Comparison of ENCODE assay signal across 27 mouse cellular contexts in genomic region chr4:107853836-107854235, GRCm38 (mm10). TPM values are rescaled to one million over a fixed set of nuclear protein-coding genes. Genes with fewer than 3 reads are reported as not detected.
DNase-seq lines count a peak whose midpoint lies in the region; ATAC-seq lines count a peak whose summit lies in the region.
"Had no signal": no experiment of that assay in that cellular context is flagged by ENCODE, and none has a peak within 500 bp of the region (broad histone marks: within the 10 kb centered on the region; RNA-seq: fewer than 3 reads in every experiment).

No protein-coding gene starts in this region.

- H3K36me3 ChIP-seq in kidney, embryonic 16.5 days (ENCODE audit: insufficient read depth, low read length), result no peaks in the 10 kb centered on the region
- H3K36me3 ChIP-seq: heart, embryonic 12.5 days; heart, embryonic 15.5 days had no signal

- WGBS in kidney, embryonic 16.5 days, result 92% methylated on average over 7 of the region's 7 CpGs

- no peaks in the 10 kb centered on the region for H3K9me3 ChIP-seq in kidney, embryonic 16.5 days (ENCODE audit: low read length)
- H3K9me3 ChIP-seq: embryonic facial prominence, embryonic 15.5 days; heart, embryonic 12.5 days; heart, embryonic 15.5 days; hindbrain, embryonic 10.5 days; hindbrain, embryonic 13.5 days had no signal

- H3K9ac ChIP-seq in kidney, embryonic 16.5 days (replicated peaks; ENCODE audit: low read length), result no peak overlapping the region
- H3K9ac ChIP-seq: embryonic facial prominence, embryonic 15.5 days; forebrain, postnatal 0 days; heart, embryonic 12.5 days; heart, embryonic 15.5 days; hindbrain, embryonic 13.5 days had no signal

- H3K4me2 ChIP-seq in kidney, embryonic 16.5 days (replicated peaks; ENCODE audit: low read depth, low read length), result no peak overlapping the region
- H3K4me2 ChIP-seq: embryonic facial prominence, embryonic 15.5 days; heart, embryonic 12.5 days; heart, embryonic 15.5 days; hindbrain, embryonic 13.5 days had no signal

- no peak overlapping the region for H3K27ac ChIP-seq in kidney, embryonic 16.5 days (ENCODE audit: low read length)
- H3K27ac ChIP-seq: embryonic facial prominence, embryonic 15.5 days; gastrocnemius, adult 2 months; heart, embryonic 15.5 days; hindbrain, embryonic 10.5 days; hindbrain, embryonic 13.5 days had no signal

- H3K27me3 ChIP-seq in kidney, embryonic 16.5 days (ENCODE audit: insufficient read depth, low read length), result no peaks in the 10 kb centered on the region
- H3K27me3 ChIP-seq: embryonic facial prominence, embryonic 15.5 days; heart, embryonic 15.5 days; hindbrain, embryonic 13.5 days had no signal

- ATAC-seq in kidney, embryonic 16.5 days (ENCODE audit: low FRiP score, low TSS enrichment), result no peak
- ATAC-seq: activated CD4-positive, CD25-positive, alpha-beta regulatory T cell, adult 4 months; CD4-positive, CD25-positive, alpha-beta regulatory T cell, adult 4 months; forebrain, embryonic 14.5 days; forebrain, postnatal 0 days; hindbrain, embryonic 16.5 days had no signal

- DNase-seq in kidney, adult 18-20 months, result peak; percentile 32
- peak; percentile 33 for DNase-seq in kidney, postnatal 14 days
- no peak for DNase-seq in kidney, postnatal 4 days
- DNase-seq in kidney, postnatal 25 days, result peak; percentile 30 to 70
- no peak for DNase-seq in heart, adult 8-10 months (ENCODE audit: low spot score)
- DNase-seq: adrenal gland, adult 8-10 months; adrenal gland, postnatal 25 days; cerebellum, adult 11-12 months; cerebellum, adult 8-10 months; cerebellum, postnatal 36 days; embryo, embryonic 11 days; forebrain, postnatal 0 days; gastrocnemius, adult 2 months; gastrocnemius, postnatal 14 days; heart, adult 11 months; heart, postnatal 10 days; heart, postnatal 36 days had no signal

- H3K4me1 ChIP-seq in kidney, embryonic 16.5 days (ENCODE audit: insufficient read depth, low read length), result no peaks in the 10 kb centered on the region
- H3K4me1 ChIP-seq: embryonic facial prominence, embryonic 15.5 days; heart, embryonic 12.5 days; heart, embryonic 15.5 days; hindbrain, embryonic 10.5 days; hindbrain, embryonic 13.5 days had no signal

- H3K4me3 ChIP-seq in kidney, embryonic 16.5 days (ENCODE audit: low read length), result no peak overlapping the region
- H3K4me3 ChIP-seq: embryonic facial prominence, embryonic 15.5 days; gastrocnemius, adult 2 months; heart, embryonic 12.5 days; heart, embryonic 15.5 days; hindbrain, embryonic 10.5 days; hindbrain, embryonic 13.5 days had no signal

RNA-seq across cellular contexts. Expression of gene Magoh, which starts 25.7 kb away (rescaled TPM):
- polyA plus RNA-seq in kidney, embryonic 16.5 days (2015; fragmentation: Nextera tagmentation; extraction: Ambion mirVana), result 158 and 165 TPM in 2 replicates
- 10 to 100 TPM; 39.3 to 42.4 (median 41.4) TPM for total RNA-seq in heart, adult 8-10 months (2022)

RNA-seq across cellular contexts. Expression of gene 0610037L13Rik, which starts 35.8 kb away (rescaled TPM):
- 117 and 124 TPM in 2 replicates for polyA plus RNA-seq in kidney, embryonic 16.5 days (2015; fragmentation: Nextera tagmentation; extraction: Ambion mirVana)
- total RNA-seq in heart, adult 8-10 months (2022), result 10 to 100 TPM; 46.1 to 56.8 (median 50.3) TPM

RNA-seq across cellular contexts. Expression of gene Lrp8, which starts 51.8 kb away (rescaled TPM):
- 1.1 and 1.2 TPM in 2 replicates for polyA plus RNA-seq in kidney, embryonic 16.5 days (2015; fragmentation: Nextera tagmentation; extraction: Ambion mirVana)
- 1 to 10 TPM in 2 of 4 experiments, under 1 TPM in 2; 0.41 to 1.3 (median 1.1) TPM for total RNA-seq in heart, adult 8-10 months (2022)

Comparison
In these comparisons a context has a peak if more than half of its experiments do, and no peak if none do; other contexts are left out.
1. DNase-seq: peak in kidney, adult 18-20 months (single experiment), kidney, postnatal 14 days (single experiment) and kidney, postnatal 25 days (2 of 2); none in kidney, postnatal 4 days (0 of 2) and heart, adult 8-10 months (single experiment).